Comparison of ENCODE assay signal across 1 mouse cellular context in the genomic region with DNA sequence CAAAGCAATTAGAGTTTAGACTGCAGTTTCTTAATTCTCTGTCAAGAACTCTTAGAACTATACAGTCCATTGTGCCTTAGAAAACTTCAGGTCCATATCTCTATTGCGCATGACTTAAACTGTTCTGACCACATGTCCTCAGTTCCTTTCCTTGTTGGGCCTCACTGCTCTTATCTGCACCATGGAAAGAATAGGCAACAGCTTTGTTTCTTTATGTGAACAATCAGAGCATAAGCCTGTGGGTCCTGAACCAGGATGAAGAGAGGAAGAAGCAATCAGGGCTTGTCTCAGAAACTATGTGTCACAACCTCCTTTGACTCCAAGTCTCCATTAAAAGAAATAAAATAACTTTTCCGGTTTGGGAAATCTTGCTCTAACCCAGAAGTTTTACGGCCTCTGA.
TF ChIP-seq lines count a peak whose summit lies in the region.

No protein-coding gene starts in this region.

TF ChIP-seq in CH12.LX, 34 proteins besides CTCF, POLR2A, EP300 and RAD21 (continued from another document):
- TF ChIP-seq JUN (IDR thresholded peaks at IDR 0.05; ENCODE audit: insufficient read depth, low read depth, low read length) (no peak), TCF12 (IDR thresholded peaks at IDR 0.05; ENCODE audit: low read depth, low read length) (no peak), NRF1 (IDR thresholded peaks at IDR 0.05; ENCODE audit: low read depth, low read length) (no peak), MEF2A (IDR thresholded peaks at IDR 0.05; ENCODE audit: borderline replicate concordance, low read depth, low read length) (no peak), NELFE (IDR thresholded peaks at IDR 0.05; ENCODE audit: low read depth, low read length) (no peak), ZNF384 (IDR thresholded peaks at IDR 0.05; ENCODE audit: low read depth, low read length) (no peak), JUND (conservative IDR thresholded peaks at IDR 0.05; ENCODE audit: low read depth, low read length) (no peak)
